Mouse (Mus musculus) ES-Bruce4 (cell line): ENCODE data around the gene Mettl9.

Experiments used
- CTCF ChIP-seq: IDR thresholded peaks from one replicate; pipeline ENCODE4 v1.8.1; 2011; ENCODE audit warnings: low read depth, low read length
- EP300 ChIP-seq: IDR thresholded peaks from 2 replicates; pipeline ENCODE4 v1.6.1; 2011; ENCODE audit warnings: low read depth, low read length; ENCODE audit not compliant: insufficient read depth
- POLR2A ChIP-seq: IDR thresholded peaks from one replicate; pipeline ENCODE4 v1.8.1; 2011; ENCODE audit warnings: low read length; ENCODE audit not compliant: insufficient read depth

DNA sequence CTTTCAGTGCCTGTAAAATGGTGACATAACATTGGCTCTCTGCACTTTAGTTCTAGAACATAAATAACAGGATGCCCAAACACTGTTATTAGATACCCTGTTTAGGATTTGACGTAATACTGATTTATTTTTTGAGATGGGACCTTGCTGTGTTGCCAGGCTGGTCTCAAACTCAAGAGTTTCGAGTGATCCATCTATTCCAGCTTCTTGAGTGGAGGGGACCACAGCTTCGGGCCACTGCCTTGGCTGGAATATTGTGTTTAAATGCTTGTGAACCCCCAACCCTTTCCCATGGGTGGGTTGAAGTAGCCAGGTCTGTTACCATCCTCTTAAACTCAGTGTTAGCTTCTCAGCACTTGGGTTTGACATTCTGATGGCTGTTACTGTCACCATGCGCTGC, 47.1 kb downstream of the Mettl9 start, which contains the start of gene Otoa:
- TF ChIP-seq POLR2A, result no peak
- no peak for TF ChIP-seq CTCF
- TF ChIP-seq EP300, result no peak
